Mouse (Mus musculus) CD8-positive naive resting alpha-beta T cell, adult 2 months (primary cell): Measurements from ENCODE around the gene Gm4707.
"Not testable (repeated sequence)": the region's sequence is repeated elsewhere in the genome, so short reads cannot be mapped to it uniquely, and the experiment has no call there.

Source experiments
- DNase-seq, 2 experiments: peaks; one replicate each; pipeline ENCODE4 v3.0.0; 2022; ENCODE audit warnings: low read depth in 2 of 2, low spot score in 2 of 2

Gene Gm4707

GRCm38 (mm10) chr17:71444718-71445117 lies 15.0 kb downstream of the Gm4707 start:
- no peak for DNase-seq

- no peak for DNase-seq
These were observed 15.6 kb downstream of the Gm4707 start for GRCm38 (mm10) chr17:71444126-71444525.

DNA sequence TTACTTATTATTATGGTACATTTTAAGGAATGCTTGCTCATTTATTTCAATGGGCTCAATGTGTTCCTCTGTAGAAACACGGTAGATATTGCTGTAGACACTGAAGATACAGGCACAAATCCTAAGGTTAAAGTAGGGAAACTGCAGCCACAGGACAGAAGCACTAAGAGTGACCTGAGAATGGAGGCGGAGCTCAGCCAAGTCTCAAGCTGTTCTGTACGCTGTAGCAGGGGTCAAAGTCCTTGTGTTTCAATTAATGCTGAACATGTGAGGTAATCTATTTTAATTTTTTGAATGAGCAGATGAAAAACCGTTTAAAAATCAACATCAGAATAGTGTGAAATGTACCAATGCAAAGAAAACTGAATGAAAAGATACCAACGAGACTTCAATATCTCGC lies 16.4 kb downstream of the Gm4707 start:
- no peak for DNase-seq

DNA sequence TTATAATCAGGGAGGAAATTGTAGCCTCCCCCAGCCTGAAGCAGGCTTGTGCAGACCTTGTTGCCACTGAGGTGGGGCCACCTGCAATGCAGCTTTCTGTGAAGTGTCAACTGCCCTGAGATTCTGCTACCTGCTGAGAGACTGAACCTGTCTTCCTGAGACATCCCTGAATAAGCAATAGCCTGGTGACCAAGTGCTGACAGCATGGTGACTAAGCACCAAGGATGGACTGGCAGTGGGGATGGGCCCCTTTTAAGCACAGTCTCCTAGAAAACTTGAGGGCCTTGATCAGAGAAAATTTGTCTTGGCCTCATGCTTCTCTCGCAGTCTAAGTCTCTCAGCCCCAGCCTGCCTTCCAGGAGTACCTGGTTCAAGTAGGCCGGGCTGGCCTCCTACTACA lies 37.2 kb downstream of the Gm4707 start:
- not testable (repeated sequence) for DNase-seq

DNA sequence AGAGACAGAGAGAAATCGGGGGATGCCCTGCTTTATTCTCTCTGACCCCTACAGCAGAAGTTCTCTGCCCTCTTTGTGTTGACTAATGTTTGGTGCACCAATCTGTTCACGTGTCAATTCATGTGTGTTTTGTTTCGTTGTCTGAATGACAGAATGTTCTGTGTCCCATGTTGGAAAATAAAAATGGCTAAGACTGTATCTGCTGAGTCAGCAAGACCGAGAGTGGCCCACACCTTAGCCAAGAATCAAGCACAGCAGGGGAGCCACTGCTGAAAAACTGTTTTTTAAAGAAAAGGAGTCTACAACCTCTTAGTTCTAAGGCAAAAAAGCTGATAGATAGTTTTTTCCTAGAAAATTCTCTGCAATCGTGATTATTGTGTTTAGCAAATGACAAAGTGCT lies 40.3 kb downstream of the Gm4707 start:
- not testable (repeated sequence) for DNase-seq

GRCm38 (mm10) chr17:71417008-71417407 lies 42.7 kb downstream of the Gm4707 start:
- DNase-seq, result no peak
